Mouse (Mus musculus): ENCODE data around the gene Psg16.
"Not testable (repeated sequence)": the region's sequence is repeated elsewhere in the genome, so short reads cannot be mapped to it uniquely, and the experiment has no call there.

Gene Psg16

GRCm38 (mm10) chr7:17056081-17056581 is 17.7 kb upstream of the Psg16 start:
- DNase-seq: peak; percentile 65 to 70

- no peak for DNase-seq
Measured at GRCm38 (mm10) chr7:17056601-17057523, 17.0 kb upstream of the Psg16 start.

DNA sequence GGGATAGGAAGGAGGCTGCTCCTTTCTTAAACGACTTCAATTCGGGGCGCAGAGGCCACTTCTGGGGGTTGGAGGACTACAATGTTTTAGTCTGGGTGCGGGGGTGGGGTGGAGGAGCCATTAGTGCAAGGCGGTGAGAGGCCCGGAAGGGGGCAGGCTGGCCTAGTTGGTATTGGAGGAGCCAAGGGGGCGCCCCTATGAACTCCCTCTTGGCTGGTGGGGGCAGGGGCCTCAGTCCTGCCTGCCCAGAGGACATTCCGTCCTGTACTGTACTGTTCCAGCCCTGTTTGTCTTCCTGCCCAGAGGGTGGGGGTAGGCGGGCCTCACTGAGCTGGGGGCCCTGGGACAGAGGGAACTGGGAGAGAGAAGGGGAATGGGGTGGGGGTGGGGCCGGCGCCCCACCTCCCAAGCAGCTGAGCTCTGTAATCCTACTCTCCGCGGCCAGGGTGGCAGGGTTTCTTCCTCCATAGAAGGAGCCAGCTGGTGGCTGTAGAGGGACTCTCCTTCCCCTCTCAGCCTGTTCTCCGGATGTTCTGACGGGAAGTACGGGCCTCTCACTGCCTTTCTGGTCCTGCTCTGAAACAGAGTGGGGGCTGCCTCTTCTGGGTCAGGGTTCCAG is 15.7 kb upstream of the Psg16 start:
- DNase-seq: peak; percentile 77 to 78

DNA sequence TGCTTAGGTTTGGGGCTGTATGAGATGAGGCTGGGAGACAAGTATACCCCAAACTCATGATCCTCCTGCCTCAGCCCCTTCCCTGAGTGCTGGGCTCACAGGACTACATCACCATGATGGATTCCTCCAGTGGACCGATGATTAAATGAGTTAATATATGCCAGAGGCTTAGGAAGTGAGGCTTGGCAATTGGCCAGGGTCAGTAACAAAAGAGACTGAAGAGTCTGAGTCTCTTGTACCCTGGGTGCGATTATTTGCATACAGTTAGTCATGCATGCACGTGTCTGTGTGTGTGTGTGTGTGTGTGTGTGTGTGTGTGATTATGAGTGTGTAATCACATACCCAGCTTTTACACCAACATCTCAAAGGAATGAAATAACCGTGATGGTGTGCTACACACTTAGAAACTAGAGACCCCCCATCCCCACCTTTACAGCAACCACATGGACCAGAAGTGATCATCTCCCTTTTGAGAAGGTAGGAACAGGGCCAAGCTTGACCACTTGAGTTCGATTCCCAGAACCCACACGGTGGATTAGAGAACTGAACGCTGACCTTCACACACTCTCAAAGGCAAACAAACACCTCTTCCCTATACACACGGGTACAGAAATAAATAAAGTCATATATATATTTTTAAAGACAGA is 14.9 kb upstream of the Psg16 start:
- peak; percentile 73 to 77 for DNase-seq

- DNase-seq: peak in 1 of 2 experiments; percentile 30
Measured at GRCm38 (mm10) chr7:17059463-17059844, 14.4 kb upstream of the Psg16 start.

GRCm38 (mm10) chr7:17060031-17060781 is 13.6 kb upstream of the Psg16 start:
- no peak for DNase-seq

DNA sequence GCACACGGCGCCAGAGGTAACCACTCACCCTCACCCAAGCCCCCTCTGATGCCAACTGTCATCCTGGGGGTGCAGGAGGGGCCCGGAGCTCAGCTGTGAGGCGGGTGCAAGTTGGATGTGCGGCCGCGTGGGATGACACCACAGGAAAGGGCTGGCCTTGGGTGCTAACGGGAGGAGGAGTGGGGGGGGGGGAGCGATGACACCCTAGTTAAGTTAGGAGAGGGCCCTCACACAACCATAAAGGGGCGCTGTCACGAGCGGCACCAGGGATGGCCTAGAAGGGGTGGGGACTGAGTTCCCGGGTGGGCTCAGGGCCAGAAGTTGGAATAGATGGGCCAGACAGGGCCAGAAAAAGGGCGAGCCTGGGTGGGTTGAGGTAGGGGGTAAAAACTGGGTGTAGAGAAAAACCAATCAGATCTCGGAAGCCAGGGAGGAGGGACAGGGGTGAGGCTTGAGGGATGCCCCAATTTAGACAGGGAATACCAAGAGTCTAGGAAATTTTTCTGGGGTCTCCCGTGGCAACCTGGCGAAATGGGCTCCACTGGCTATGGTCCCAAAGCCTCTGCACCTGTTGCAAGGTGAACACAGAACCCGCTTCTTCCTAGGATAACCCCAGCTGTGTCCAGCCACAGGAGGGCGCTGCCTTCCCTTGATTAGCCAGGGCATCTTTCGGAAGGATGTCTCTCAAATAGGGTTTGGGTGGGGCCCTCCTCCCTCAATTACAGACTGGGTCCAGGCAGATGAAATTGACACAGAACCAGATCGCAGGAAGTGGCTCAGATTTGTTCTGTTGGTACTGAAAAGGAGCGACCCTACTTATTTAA is 12.8 kb upstream of the Psg16 start:
- DNase-seq: no peak

DNA sequence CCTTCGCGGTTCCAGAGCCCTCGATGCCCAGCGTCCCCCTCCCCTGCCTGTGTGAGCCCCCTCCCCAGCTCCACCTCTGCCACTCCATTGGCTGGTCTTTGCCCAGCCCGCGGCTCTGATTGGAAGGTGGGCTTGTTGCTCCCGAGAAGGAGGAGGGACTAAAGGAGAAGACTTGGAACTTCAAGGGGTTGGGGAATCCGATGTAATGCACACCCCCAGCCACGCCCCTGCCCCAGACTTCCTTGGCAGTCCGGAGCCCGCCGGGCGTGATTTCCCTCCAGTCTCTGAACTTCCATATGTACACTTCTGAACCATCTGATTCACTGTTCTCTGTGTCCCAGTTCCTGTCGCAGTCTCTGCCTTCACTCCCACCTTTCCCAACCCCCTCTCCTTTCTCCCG is 11.5 kb upstream of the Psg16 start, which contains the start of gene Hif3a:
Gene Hif3a, minus strand, starts transcription at position 39 of the 400 bp plus-strand sequence.
- DNase-seq: no peak

DNA sequence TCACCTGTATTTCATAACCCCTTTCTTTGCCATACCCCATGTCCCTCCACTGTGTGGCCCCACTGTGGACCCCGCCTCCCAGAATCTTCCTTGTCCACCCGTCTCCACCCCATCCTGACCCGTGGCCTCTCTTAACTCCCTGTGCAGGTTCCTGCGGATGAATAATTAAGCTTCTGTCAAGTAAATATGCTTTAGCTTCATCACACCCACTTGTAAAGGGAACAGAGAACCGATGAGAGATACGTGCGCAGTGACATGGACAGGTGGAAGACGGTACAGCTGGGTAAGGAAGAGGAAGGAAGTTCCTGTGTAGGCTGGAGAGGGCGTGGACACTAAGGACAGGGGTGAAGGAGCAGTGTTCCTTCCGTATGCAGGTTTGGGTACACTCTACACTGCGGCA is 11.0 kb upstream of the Psg16 start:
- peak; percentile 47 to 56 for DNase-seq

GRCm38 (mm10) chr7:17065620-17066019 is 8.2 kb upstream of the Psg16 start:
- DNase-seq: no peak

DNA sequence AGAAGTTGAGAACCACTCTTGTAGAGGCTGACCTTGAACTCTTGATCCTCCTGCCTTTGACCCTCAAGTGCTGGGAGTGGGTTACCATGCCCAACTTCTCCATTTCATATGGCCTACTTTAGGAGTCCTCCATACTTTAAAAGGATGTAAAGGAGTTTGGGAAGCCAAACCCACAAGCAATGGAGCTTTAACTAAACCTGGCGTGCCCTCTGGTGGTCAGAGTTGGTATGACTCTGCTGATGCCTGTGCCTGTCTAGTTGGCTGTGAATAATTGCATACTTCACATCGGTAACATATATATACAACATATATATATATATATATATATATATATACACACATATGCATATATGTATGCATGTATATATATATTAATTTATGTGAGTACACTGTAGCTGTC is 7.4 kb upstream of the Psg16 start:
- peak; percentile 87 for DNase-seq

- DNase-seq: no peak
Measured at GRCm38 (mm10) chr7:17067000-17067399, 6.8 kb upstream of the Psg16 start.

GRCm38 (mm10) chr7:17067651-17068050 is 6.2 kb upstream of the Psg16 start:
- DNase-seq: not testable (repeated sequence)

DNA sequence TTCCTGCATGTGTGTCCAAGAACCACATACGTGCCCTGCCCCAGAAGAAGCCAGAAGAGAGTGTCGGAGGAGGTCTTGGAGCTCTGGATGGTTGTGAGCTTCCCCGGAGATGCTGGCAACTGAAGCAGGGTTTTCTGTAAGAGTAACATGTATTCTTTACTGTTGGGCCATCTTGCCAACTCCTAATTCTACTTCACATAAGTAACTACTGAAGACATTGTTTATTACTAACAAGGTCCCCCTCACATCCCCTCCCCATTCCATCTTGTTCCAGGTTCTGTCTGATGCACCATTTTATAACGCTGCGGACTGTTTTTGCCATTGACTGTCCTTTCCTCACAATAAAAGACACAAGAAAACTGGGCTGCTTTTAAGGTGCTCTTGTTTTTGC is 332 bp upstream of the Psg16 start:
- DNase-seq: no peak

DNA sequence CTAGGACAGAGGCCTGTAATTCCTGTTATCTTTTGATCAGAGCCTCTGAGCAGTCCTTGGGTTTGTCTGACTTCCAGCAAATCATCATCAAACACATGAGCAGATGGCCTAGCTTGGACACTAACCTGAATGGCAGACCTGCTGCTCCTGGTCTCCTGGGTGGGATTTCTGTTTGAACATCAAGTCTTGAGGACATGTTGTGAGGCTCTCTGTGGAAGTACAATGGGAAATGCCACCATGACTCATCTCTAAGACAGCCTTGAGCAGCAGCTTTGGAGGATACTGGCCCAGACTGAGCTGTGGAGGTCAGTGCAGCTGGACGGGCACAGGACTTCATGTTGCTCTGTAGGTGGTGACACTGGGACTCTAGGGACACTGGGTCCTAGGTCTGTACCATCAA is 2.7 kb downstream of the Psg16 start:
- DNase-seq: no peak

- DNase-seq: no peak
Measured at GRCm38 (mm10) chr7:17078076-17078654, 4.3 kb downstream of the Psg16 start.

GRCm38 (mm10) chr7:17082766-17083165 is 8.9 kb downstream of the Psg16 start:
- no peak for DNase-seq

DNA sequence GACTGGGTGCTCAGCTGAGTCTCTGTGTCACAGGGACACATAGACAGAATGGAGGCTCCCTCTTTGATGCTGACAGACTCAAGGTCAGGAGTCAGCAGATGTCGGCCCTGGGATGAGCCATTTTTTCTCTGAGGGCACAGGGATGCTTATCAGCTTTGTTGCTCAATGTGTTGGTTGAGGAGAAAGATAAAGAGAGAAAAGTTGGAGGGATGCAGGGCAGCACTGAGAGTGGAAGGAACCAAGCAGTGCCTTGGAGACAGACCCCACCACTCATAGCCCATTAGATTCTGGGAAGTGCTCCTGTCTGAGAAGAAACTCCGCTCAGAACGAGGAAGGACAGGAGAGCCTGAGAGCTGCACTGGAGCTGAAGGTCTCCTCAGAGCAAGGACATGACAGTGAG is 13.9 kb downstream of the Psg16 start:
- no peak for DNase-seq

DNA sequence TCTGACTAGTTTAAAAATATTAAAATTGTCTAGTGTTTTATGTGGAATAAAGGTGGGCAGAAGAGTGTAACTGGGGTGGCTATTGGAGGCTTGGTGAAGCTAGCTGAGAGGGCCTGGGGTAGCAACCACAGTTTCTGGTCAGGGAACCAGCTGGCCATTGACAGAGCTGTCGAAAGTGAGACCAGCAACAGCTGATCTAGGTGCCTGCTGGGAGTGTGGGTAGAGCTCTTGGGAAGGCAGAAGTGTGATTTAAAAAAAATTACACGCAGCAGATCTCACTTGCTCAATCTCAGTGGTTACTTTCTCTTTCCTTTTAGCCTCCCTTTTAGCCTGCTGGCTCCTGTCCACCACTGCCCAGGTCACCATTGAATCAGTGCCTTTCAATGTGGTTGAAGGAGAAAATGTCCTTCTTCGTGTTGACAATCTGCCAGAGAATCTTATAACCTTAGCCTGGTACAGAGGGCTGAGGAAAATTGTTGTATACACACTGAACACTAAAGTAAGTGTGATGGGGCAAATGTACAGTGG is 16.3 kb downstream of the Psg16 start:
- no peak for DNase-seq

- peak; percentile 23 to 48 for DNase-seq
Measured at GRCm38 (mm10) chr7:17091280-17091679, 17.4 kb downstream of the Psg16 start.

- not testable (repeated sequence) for DNase-seq
Measured at GRCm38 (mm10) chr7:17101631-17102030, 27.8 kb downstream of the Psg16 start.

Data from B cell, adult 2 months (primary cell).